Mouse (Mus musculus): Measurements from ENCODE around the gene Krtap9-3. TPM values are rescaled to one million over a fixed set of nuclear protein-coding genes. Genes with fewer than 3 reads are reported as not detected.
"Not testable (repeated sequence)": the region's sequence is repeated elsewhere in the genome, so short reads cannot be mapped to it uniquely, and the experiment has no call there.

The Krtap9-3 gene
- polyA plus RNA-seq (2016; fragmentation: Nextera tagmentation; extraction: Ambion mirVana) = not detected in 2 replicates

DNA sequence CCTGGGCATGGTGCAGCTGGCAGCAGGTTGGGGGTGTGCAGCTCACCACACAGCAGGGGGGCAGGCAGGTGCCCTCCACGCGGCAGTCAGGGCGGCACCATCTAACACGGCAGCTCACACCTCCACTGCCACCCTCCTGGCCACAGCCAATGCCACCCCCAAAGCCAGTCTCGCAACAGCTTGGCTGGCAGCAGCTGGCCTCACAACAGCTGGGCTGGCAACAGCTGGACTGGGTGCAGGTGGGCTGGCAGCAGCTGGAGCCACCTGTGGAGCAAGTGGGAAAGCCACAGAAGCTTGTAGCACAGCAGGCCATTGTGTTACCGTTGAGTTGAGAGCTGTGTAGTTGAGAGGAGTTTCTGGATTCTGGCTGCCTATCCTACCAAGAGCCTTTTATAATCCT, at the start of gene Krtap9-3:
Krtap9-3 (minus strand) TSS at position 364 of the 400 bp plus-strand sequence.
- H3K4me3 ChIP-seq; H3K27me3 ChIP-seq (replicated peaks); H3K4me2 ChIP-seq (replicated peaks); H3K36me3 ChIP-seq; H3K27ac ChIP-seq; ATAC-seq (ENCODE audit: low FRiP score, low read depth); H3K9ac ChIP-seq; H3K4me1 ChIP-seq; H3K9me3 ChIP-seq: not testable (repeated sequence)
- WGBS = 77% methylated on average over 6 of the region's 6 CpGs

DNA sequence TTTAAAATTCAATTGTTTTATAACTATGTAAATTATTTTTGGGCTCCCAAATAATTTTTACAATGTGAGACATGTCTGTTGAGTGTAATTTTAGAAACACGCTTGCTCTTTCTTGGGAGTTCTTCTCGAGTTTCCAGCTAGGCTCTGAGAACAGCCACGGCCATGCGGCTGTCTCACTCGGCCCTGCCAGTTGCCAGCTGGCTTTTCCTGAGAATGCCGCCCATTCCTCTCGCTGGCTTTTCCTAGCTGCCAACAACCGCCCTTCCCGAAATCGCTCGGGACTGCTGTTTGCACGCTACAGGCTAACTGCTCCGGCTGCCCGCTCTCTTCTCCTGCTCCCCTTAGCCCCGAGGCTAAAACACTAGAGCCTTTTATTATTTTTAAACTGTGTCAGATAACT, 48.5 kb upstream of the Krtap9-3 start:
- Histone ChIP-seq H3K9me3 (no peaks in the 10 kb centered on the region), H3K27ac (no peak overlapping the region), H3K9ac (no peak overlapping the region), H3K4me3 (no peak overlapping the region), H3K27me3 (replicated peaks) (no peaks in the 10 kb centered on the region), H3K36me3 (no peaks in the 10 kb centered on the region), H3K4me1 (no peaks in the 10 kb centered on the region), H3K4me2 (replicated peaks) (no peak overlapping the region)
- WGBS = 92% methylated on average over 15 of the region's 15 CpGs
- ATAC-seq (ENCODE audit: low FRiP score, low read depth) = no peak

GRCm38 (mm10) chr11:99644351-99644750, 46.4 kb upstream of the Krtap9-3 start:
- H3K9ac ChIP-seq = no peak overlapping the region
- no peaks in the 10 kb centered on the region for H3K9me3 ChIP-seq
- H3K4me1 ChIP-seq = no peaks in the 10 kb centered on the region
- H3K27me3 ChIP-seq (replicated peaks) = no peaks in the 10 kb centered on the region
- no peak for ATAC-seq (ENCODE audit: low FRiP score, low read depth)
- WGBS = 75% methylated on average over 3 of the region's 3 CpGs
- H3K36me3 ChIP-seq = no peaks in the 10 kb centered on the region
- H3K4me3 ChIP-seq = no peak overlapping the region
- H3K4me2 ChIP-seq (replicated peaks) = no peak overlapping the region
- no peak overlapping the region for H3K27ac ChIP-seq

- not testable (repeated sequence) for H3K9me3 ChIP-seq; H3K27me3 ChIP-seq (replicated peaks); H3K36me3 ChIP-seq; H3K9ac ChIP-seq; H3K27ac ChIP-seq; H3K4me3 ChIP-seq; H3K4me2 ChIP-seq (replicated peaks); ATAC-seq (ENCODE audit: low FRiP score, low read depth); H3K4me1 ChIP-seq
- WGBS = 91% methylated on average over 9 of the region's 9 CpGs
Observed at GRCm38 (mm10) chr11:99643635-99644139, 45.8 kb upstream of the Krtap9-3 start, which contains the start of gene Krtap4-7. TSS of gene Krtap4-7 (minus strand) at chr11:99644089.

DNA sequence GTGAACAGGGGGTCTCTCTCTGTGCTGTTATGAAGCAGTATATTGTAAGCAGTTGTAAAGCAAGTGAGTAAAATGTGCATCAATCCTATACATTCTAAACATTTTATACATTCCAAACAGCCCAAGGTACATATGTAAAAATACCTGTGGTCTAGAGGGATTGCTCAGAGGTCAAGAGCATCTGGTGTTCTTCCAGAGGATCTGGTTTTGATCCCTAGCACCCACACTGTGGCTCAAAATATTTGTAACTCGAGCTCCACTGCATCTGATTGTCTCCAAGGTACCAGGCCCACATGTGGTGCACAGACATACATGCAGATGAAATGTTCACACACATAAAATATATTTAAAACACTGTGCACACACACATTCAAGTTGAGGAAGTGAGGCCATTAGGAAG, 43.0 kb upstream of the Krtap9-3 start:
- no peak overlapping the region for H3K4me2 ChIP-seq (replicated peaks)
- no peak for ATAC-seq (ENCODE audit: low FRiP score, low read depth)
- no peaks in the 10 kb centered on the region for H3K9me3 ChIP-seq
- no peak overlapping the region for H3K27ac ChIP-seq
- no peak overlapping the region for H3K9ac ChIP-seq
- WGBS = 60% methylated on average over 1 of the region's 1 CpGs
- no peaks in the 10 kb centered on the region for H3K27me3 ChIP-seq (replicated peaks)
- H3K36me3 ChIP-seq = no peaks in the 10 kb centered on the region
- H3K4me1 ChIP-seq = no peaks in the 10 kb centered on the region
- H3K4me3 ChIP-seq = no peak overlapping the region

- no peak for ATAC-seq (ENCODE audit: low FRiP score, low read depth)
- 73% methylated on average over 1 of the region's 1 CpGs for WGBS
- no peaks in the 10 kb centered on the region for H3K9me3 ChIP-seq
Observed at GRCm38 (mm10) chr11:99637086-99637485, 39.2 kb upstream of the Krtap9-3 start.

DNA sequence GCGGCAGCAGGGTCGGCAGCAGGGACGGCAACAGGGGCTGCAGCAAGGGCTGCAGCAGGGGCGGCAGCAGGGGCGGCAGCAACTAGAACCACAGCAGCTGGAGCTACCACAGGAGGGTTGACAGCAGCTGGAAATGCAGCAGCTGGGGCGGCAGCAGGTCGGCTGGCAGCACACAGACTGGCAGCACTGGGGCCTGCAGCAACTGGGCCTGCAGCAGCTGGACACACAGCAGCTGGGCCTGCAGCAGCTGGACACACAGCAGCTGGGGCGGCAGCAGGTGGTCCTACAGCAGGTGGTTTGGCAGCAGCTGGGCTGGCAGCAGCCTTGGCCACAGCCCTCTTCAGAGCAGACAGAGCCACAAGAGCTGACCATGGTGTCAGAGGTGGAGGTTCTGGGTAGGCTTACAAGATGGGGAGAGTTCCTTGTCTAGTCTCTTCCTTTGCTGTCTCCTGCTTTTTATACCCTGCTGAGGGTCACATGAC, 36.8 kb upstream of the Krtap9-3 start, which contains the start of gene Krtap4-2:
Krtap4-2 (minus strand) TSS at position 432 of the 482 bp plus-strand sequence.
- Histone ChIP-seq H3K36me3 (no peaks in the 10 kb centered on the region), H3K9ac (no peak within 1 kb of the TSS), H3K27me3 (replicated peaks) (no peaks in the 10 kb centered on the region), H3K4me2 (replicated peaks) (no peak within 1 kb of the TSS), H3K27ac (no peak within 1 kb of the TSS), H3K4me1 (no peaks in the 10 kb centered on the region), H3K9me3 (no peaks in the 10 kb centered on the region), H3K4me3 (no peak within 1 kb of the TSS)
- WGBS = 32% methylated on average over 8 of the region's 8 CpGs
- ATAC-seq (ENCODE audit: low FRiP score, low read depth) = no peak

More at GRCm38 (mm10) chr11:99637086-99637485, 39.2 kb upstream of the Krtap9-3 start:
- Histone ChIP-seq H3K4me3 (no peak overlapping the region), H3K9ac (no peak overlapping the region), H3K27ac (no peak overlapping the region), H3K4me2 (replicated peaks) (no peak overlapping the region), H3K27me3 (replicated peaks) (no peaks in the 10 kb centered on the region), H3K4me1 (no peaks in the 10 kb centered on the region), H3K36me3 (no peaks in the 10 kb centered on the region)

GRCm38 (mm10) chr11:99633293-99633692, 35.4 kb upstream of the Krtap9-3 start:
- H3K4me3 ChIP-seq = no peak overlapping the region
- no peaks in the 10 kb centered on the region for H3K9me3 ChIP-seq
- H3K27me3 ChIP-seq (replicated peaks) = no peaks in the 10 kb centered on the region
- no peak overlapping the region for H3K27ac ChIP-seq
- H3K4me1 ChIP-seq = no peaks in the 10 kb centered on the region
- no peak overlapping the region for H3K9ac ChIP-seq
- H3K4me2 ChIP-seq (replicated peaks) = no peak overlapping the region
- ATAC-seq (ENCODE audit: low FRiP score, low read depth) = no peak
- no peaks in the 10 kb centered on the region for H3K36me3 ChIP-seq
- WGBS = 81% methylated on average over 2 of the region's 2 CpGs

GRCm38 (mm10) chr11:99630890-99631289, 33.0 kb upstream of the Krtap9-3 start:
- no peak overlapping the region for H3K27ac ChIP-seq
- H3K4me1 ChIP-seq = no peaks in the 10 kb centered on the region
- no peaks in the 10 kb centered on the region for H3K27me3 ChIP-seq (replicated peaks)
- H3K4me3 ChIP-seq = no peak overlapping the region
- no peak overlapping the region for H3K4me2 ChIP-seq (replicated peaks)
- no peaks in the 10 kb centered on the region for H3K36me3 ChIP-seq
- WGBS = 86% methylated on average over 3 of the region's 3 CpGs
- no peak for ATAC-seq (ENCODE audit: low FRiP score, low read depth)
- no peak overlapping the region for H3K9ac ChIP-seq
- H3K9me3 ChIP-seq = no peaks in the 10 kb centered on the region

DNA sequence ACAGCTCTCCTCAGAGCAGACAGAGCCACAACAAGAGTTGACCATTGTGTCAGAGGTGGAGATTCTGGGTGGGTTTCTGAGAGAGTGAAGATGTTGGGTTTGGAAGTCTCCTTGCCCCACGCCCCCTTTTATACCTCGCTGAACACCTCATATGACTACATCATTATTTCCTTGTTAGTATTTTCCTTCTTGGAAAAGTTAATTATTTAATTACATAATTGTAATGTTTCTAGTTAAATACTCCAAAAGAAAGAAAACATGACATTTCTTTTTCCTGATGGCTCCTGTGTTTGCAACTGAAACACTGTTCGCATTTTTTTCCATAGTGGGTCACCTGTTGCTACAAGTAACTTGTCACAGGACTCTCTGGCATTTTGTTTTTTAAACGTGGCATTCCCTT, 30.2 kb upstream of the Krtap9-3 start, which contains the start of gene Krtap4-1:
Krtap4-1 (minus strand) TSS at position 101 of the 400 bp plus-strand sequence.
- no peak for ATAC-seq (ENCODE audit: low FRiP score, low read depth)
- Histone ChIP-seq H3K9me3 (no peaks in the 10 kb centered on the region), H3K27ac (no peak within 1 kb of the TSS), H3K9ac (no peak within 1 kb of the TSS), H3K4me3 (no peak within 1 kb of the TSS), H3K4me2 (replicated peaks) (no peak within 1 kb of the TSS), H3K27me3 (replicated peaks) (no peaks in the 10 kb centered on the region), H3K36me3 (no peaks in the 10 kb centered on the region), H3K4me1 (no peaks in the 10 kb centered on the region)
- WGBS = 88% methylated on average over 4 of the region's 4 CpGs

GRCm38 (mm10) chr11:99620335-99620734, 22.4 kb upstream of the Krtap9-3 start, which contains the start of gene Gm11562:
TSS of gene Gm11562 (minus strand) at chr11:99620435.
- Histone ChIP-seq H3K4me2 (replicated peaks) (no peak within 1 kb of the TSS), H3K4me3 (no peak within 1 kb of the TSS), H3K9me3 (no peaks in the 10 kb centered on the region), H3K4me1 (no peaks in the 10 kb centered on the region), H3K9ac (no peak within 1 kb of the TSS), H3K27ac (no peak within 1 kb of the TSS), H3K27me3 (replicated peaks) (no peaks in the 10 kb centered on the region), H3K36me3 (no peaks in the 10 kb centered on the region)
- WGBS = 97% methylated on average over 2 of the region's 2 CpGs
- no peak for ATAC-seq (ENCODE audit: low FRiP score, low read depth)

DNA sequence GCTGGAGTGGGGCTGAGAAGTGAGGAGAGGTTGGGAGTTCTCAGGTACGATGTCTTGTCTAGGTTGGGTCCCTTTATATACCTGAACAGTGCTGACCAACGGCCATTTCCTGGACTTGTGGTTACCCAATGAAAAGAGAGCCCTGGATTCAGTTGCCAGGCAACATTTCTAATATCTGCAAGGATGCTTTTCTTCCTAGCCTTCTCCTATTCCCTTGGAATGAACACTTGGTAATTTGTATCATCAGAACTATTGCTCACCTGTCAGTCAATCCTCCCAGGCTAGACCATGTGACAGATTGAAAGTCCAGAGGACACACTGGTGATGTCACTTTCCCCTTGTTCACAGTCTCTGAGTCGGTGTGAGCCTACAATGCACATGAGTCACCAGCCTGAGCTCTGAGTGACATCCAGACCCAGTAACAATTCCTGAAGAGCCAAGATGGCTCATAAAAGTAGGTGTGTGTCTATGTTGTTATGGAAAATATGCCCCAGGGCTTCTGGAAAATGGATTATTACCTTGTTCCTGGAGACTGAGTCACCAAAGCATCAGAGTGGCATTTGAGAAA, 17.0 kb upstream of the Krtap9-3 start, which contains the start of gene Krtap2-4:
Krtap2-4 (minus strand) TSS at position 51 of the 568 bp plus-strand sequence.
- Histone ChIP-seq H3K4me3 (no peak within 1 kb of the TSS), H3K4me2 (replicated peaks) (no peak within 1 kb of the TSS), H3K9me3 (no peaks in the 10 kb centered on the region), H3K9ac (no peak within 1 kb of the TSS), H3K4me1 (no peaks in the 10 kb centered on the region), H3K27ac (no peak within 1 kb of the TSS), H3K27me3 (replicated peaks) (no peaks in the 10 kb centered on the region), H3K36me3 (no peaks in the 10 kb centered on the region)
- no peak for ATAC-seq (ENCODE audit: low FRiP score, low read depth)
- 85% methylated on average over 3 of the region's 3 CpGs for WGBS

GRCm38 (mm10) chr11:99610089-99610488, 12.2 kb upstream of the Krtap9-3 start, which contains the start of gene Gm11937:
TSS of gene Gm11937 (minus strand) at chr11:99610189.
- WGBS = 73% methylated on average over 1 of the region's 2 CpGs
- H3K4me1 ChIP-seq; H3K4me2 ChIP-seq (replicated peaks); H3K36me3 ChIP-seq; H3K27me3 ChIP-seq (replicated peaks); H3K27ac ChIP-seq; ATAC-seq (ENCODE audit: low FRiP score, low read depth); H3K4me3 ChIP-seq; H3K9ac ChIP-seq; H3K9me3 ChIP-seq: not testable (repeated sequence)

Data from neural tube, embryonic 12.5 days (tissue).